Mouse (Mus musculus) embryonic facial prominence, embryonic 13.5 days (tissue): ENCODE data around the gene Tmem262. TPM values are rescaled to one million over a fixed set of nuclear protein-coding genes. Genes with fewer than 3 reads are reported as not detected.
A peak's percentile ranks its signal among the peaks of the same experiment; 100 is the strongest.

Experiments used
- ATAC-seq: fragments of 200-750 bp; cut with Nextera tagmentation; 2 replicates; pipeline ENCODE4 v1.8.0; 2017; ENCODE audit warnings: low read depth; ENCODE audit not compliant: insufficient number of reproducible peaks, insufficient read depth, low FRiP score, low TSS enrichment
- H3K27ac ChIP-seq: fragments of 300-500 bp; sonication (generic); 2 replicates; pipeline ENCODE4 v1.5.1; 2015; ENCODE audit warnings: moderate library complexity, mild to moderate bottlenecking, inconsistent platforms
- H3K27me3 ChIP-seq: fragments of 300-500 bp; sonication (generic); 2 replicates; pipeline ENCODE4 v1.6.1; 2015; ENCODE audit warnings: mild to moderate bottlenecking, inconsistent platforms
- H3K36me3 ChIP-seq: fragments of 300-500 bp; sonication (generic); 2 replicates; pipeline ENCODE4 v1.6.1; 2015; ENCODE audit warnings: mild to moderate bottlenecking, inconsistent platforms
- H3K4me1 ChIP-seq: fragments of 300-500 bp; sonication (generic); 2 replicates; pipeline ENCODE4 v1.6.1; 2015; ENCODE audit warnings: inconsistent platforms
- H3K4me2 ChIP-seq: fragments of 300-500 bp; sonication (generic); 2 replicates; pipeline ENCODE4 v1.6.1; 2015; ENCODE audit warnings: moderate library complexity, mild to moderate bottlenecking, inconsistent platforms
- H3K4me3 ChIP-seq: fragments of 300-500 bp; sonication (generic); 2 replicates; pipeline ENCODE4 v1.5.1; 2015; ENCODE audit warnings: mild to moderate bottlenecking, inconsistent platforms
- H3K9ac ChIP-seq: fragments of 300-500 bp; sonication (generic); 2 replicates; pipeline ENCODE4 v1.6.1; 2015; ENCODE audit warnings: mild to moderate bottlenecking, inconsistent platforms
- H3K9me3 ChIP-seq: fragments of 300-500 bp; sonication (generic); 2 replicates; pipeline ENCODE4 v1.6.1; 2016; ENCODE audit warnings: inconsistent platforms
- WGBS: fragments of 180-500 bp; shearing (Covaris S2); methylation state at CpG from one replicate; pipeline ENCODE4 v1.1.7; 2015; ENCODE audit warnings: mixed read lengths; 5-methylcytosine and 5-hydroxymethylcytosine counted together
- polyA plus RNA-seq: library from polyadenylated mRNA; unstranded; fragments of >200 nt; fragmentation: Nextera tagmentation; extraction: Ambion mirVana; gene quantifications from 2 replicates; pipeline ENCODE4 v1.2.1, GENCODE M21; 2015

Gene Tmem262
- polyA plus RNA-seq, 1 experiment from 2014 or later, result not detected

GRCm38 (mm10) chr19:6061641-6062302 lies 18.1 kb upstream of the Tmem262 start:
- Histone ChIP-seq H3K27me3 (no peaks in the 10 kb centered on the region), H3K9ac (peak overlapping the region; percentile 96), H3K27ac (peak overlapping the region; percentile 94), H3K9me3 (no peaks in the 10 kb centered on the region), H3K4me2 (peak overlapping the region; percentile 100), H3K36me3 (peaks cover 13% of the 10 kb centered on the region), H3K4me3 (peak overlapping the region; percentile 90), H3K4me1 (peaks cover 34% of the 10 kb centered on the region)
- 2% methylated on average over 44 of the region's 44 CpGs for WGBS
- no peak for ATAC-seq

GRCm38 (mm10) chr19:6062418-6062817 lies 17.4 kb upstream of the Tmem262 start:
- H3K4me2 ChIP-seq, result peak overlapping the region; percentile 100
- H3K27me3 ChIP-seq, result no peaks in the 10 kb centered on the region
- H3K9me3 ChIP-seq, result no peaks in the 10 kb centered on the region
- peaks cover 39% of the 10 kb centered on the region for H3K4me1 ChIP-seq
- H3K4me3 ChIP-seq, result peak overlapping the region; percentile 90
- ATAC-seq, result no peak
- H3K9ac ChIP-seq, result peak overlapping the region; percentile 96
- WGBS, result 69% methylated on average over 5 of the region's 5 CpGs
- H3K36me3 ChIP-seq, result peaks cover 13% of the 10 kb centered on the region
- no peak overlapping the region for H3K27ac ChIP-seq

- Histone ChIP-seq H3K36me3 (peaks cover 13% of the 10 kb centered on the region), H3K4me3 (peak overlapping the region; percentile 90; the same call in 1 of the 2 replicates), H3K9ac (no peak overlapping the region), H3K4me1 (peaks cover 44% of the 10 kb centered on the region), H3K27ac (no peak overlapping the region), H3K4me2 (peak overlapping the region; percentile 100; the same call in 1 of the 2 replicates), H3K27me3 (no peaks in the 10 kb centered on the region), H3K9me3 (no peaks in the 10 kb centered on the region)
- WGBS, result 94% methylated on average over 6 of the region's 6 CpGs
- no peak for ATAC-seq
Measured at GRCm38 (mm10) chr19:6063081-6063480, 16.8 kb upstream of the Tmem262 start.

- Histone ChIP-seq H3K9me3 (no peaks in the 10 kb centered on the region), H3K4me3 (peak overlapping the region; percentile 53), H3K4me1 (peaks cover 35% of the 10 kb centered on the region), H3K27ac (peak overlapping the region; percentile 86), H3K4me2 (peak overlapping the region; percentile 96), H3K36me3 (peaks cover 31% of the 10 kb centered on the region), H3K9ac (peak overlapping the region; percentile 75), H3K27me3 (no peaks in the 10 kb centered on the region)
- ATAC-seq, result no peak
- WGBS, result 46% methylated on average over 5 of the region's 5 CpGs
Measured at GRCm38 (mm10) chr19:6066571-6066970, 13.3 kb upstream of the Tmem262 start.

- Histone ChIP-seq H3K4me2 (peak overlapping the region; percentile 96), H3K4me1 (peaks cover 30% of the 10 kb centered on the region), H3K4me3 (peak overlapping the region; percentile 53), H3K36me3 (peaks cover 34% of the 10 kb centered on the region), H3K9ac (peak overlapping the region; percentile 75), H3K27me3 (no peaks in the 10 kb centered on the region), H3K9me3 (no peaks in the 10 kb centered on the region), H3K27ac (peak overlapping the region; percentile 86)
- 1% methylated on average over 30 of the region's 30 CpGs for WGBS
- peak; percentile 23; the same call in 1 of the 2 replicates for ATAC-seq
Measured at GRCm38 (mm10) chr19:6067011-6067723, 12.7 kb upstream of the Tmem262 start.

GRCm38 (mm10) chr19:6067724-6068415 lies 12.0 kb upstream of the Tmem262 start, which contains the start of gene Tm7sf2:
Gene Tm7sf2 (minus strand): TSS chr19:6068373.
- H3K27ac ChIP-seq, result peak within 1 kb of the TSS; percentile 86
- H3K4me2 ChIP-seq, result peak within 1 kb of the TSS; percentile 96
- H3K4me3 ChIP-seq, result peak within 1 kb of the TSS; percentile 53
- 11% methylated on average over 33 of the region's 33 CpGs for WGBS
- H3K9ac ChIP-seq, result peak within 1 kb of the TSS; percentile 75
- no peaks in the 10 kb centered on the region for H3K27me3 ChIP-seq
- ATAC-seq, result peak; percentile 88
- H3K4me1 ChIP-seq, result peaks cover 23% of the 10 kb centered on the region
- peaks cover 39% of the 10 kb centered on the region for H3K36me3 ChIP-seq
- no peaks in the 10 kb centered on the region for H3K9me3 ChIP-seq

- H3K4me1 ChIP-seq, result peaks cover 22% of the 10 kb centered on the region
- no peaks in the 10 kb centered on the region for H3K27me3 ChIP-seq
- H3K4me2 ChIP-seq, result no peak overlapping the region
- ATAC-seq, result no peak
- peaks cover 49% of the 10 kb centered on the region for H3K36me3 ChIP-seq
- no peak overlapping the region for H3K27ac ChIP-seq
- WGBS, result 86% methylated on average over 4 of the region's 4 CpGs
- no peak overlapping the region for H3K4me3 ChIP-seq
- no peaks in the 10 kb centered on the region for H3K9me3 ChIP-seq
- H3K9ac ChIP-seq, result no peak overlapping the region
Measured at GRCm38 (mm10) chr19:6068951-6069350, 10.9 kb upstream of the Tmem262 start.

GRCm38 (mm10) chr19:6069851-6070250 lies 10.0 kb upstream of the Tmem262 start:
- no peaks in the 10 kb centered on the region for H3K27me3 ChIP-seq
- no peak overlapping the region for H3K4me3 ChIP-seq
- peaks cover 22% of the 10 kb centered on the region for H3K4me1 ChIP-seq
- H3K9me3 ChIP-seq, result no peaks in the 10 kb centered on the region
- H3K9ac ChIP-seq, result no peak overlapping the region
- H3K4me2 ChIP-seq, result no peak overlapping the region
- H3K27ac ChIP-seq, result no peak overlapping the region
- no peak for ATAC-seq
- WGBS, result 93% methylated on average over 10 of the region's 10 CpGs
- peaks cover 56% of the 10 kb centered on the region for H3K36me3 ChIP-seq

- ATAC-seq, result no peak
- no peaks in the 10 kb centered on the region for H3K9me3 ChIP-seq
- H3K4me1 ChIP-seq, result peaks cover 28% of the 10 kb centered on the region
- H3K9ac ChIP-seq, result no peak overlapping the region
- H3K27ac ChIP-seq, result no peak overlapping the region
- no peak overlapping the region for H3K4me3 ChIP-seq
- WGBS, result 91% methylated on average over 31 of the region's 31 CpGs
- H3K36me3 ChIP-seq, result peaks cover 61% of the 10 kb centered on the region
- no peaks in the 10 kb centered on the region for H3K27me3 ChIP-seq
- H3K4me2 ChIP-seq, result no peak overlapping the region
Measured at GRCm38 (mm10) chr19:6070571-6071250, 9.1 kb upstream of the Tmem262 start.

GRCm38 (mm10) chr19:6071261-6071660 lies 8.6 kb upstream of the Tmem262 start:
- Histone ChIP-seq H3K9ac (no peak overlapping the region), H3K9me3 (no peaks in the 10 kb centered on the region), H3K4me1 (peaks cover 30% of the 10 kb centered on the region), H3K4me3 (no peak overlapping the region), H3K36me3 (peaks cover 61% of the 10 kb centered on the region), H3K27ac (no peak overlapping the region), H3K27me3 (no peaks in the 10 kb centered on the region), H3K4me2 (no peak overlapping the region)
- no peak for ATAC-seq
- WGBS, result 93% methylated on average over 19 of the region's 19 CpGs

- Histone ChIP-seq H3K4me3 (no peak overlapping the region), H3K9me3 (no peaks in the 10 kb centered on the region), H3K9ac (no peak overlapping the region), H3K27ac (no peak overlapping the region), H3K36me3 (peaks cover 57% of the 10 kb centered on the region), H3K4me2 (no peak overlapping the region), H3K4me1 (peaks cover 17% of the 10 kb centered on the region), H3K27me3 (no peaks in the 10 kb centered on the region)
- ATAC-seq, result no peak
- 84% methylated on average over 5 of the region's 5 CpGs for WGBS
Measured at GRCm38 (mm10) chr19:6073889-6074288, 5.9 kb upstream of the Tmem262 start.
